10 mouse cellular contexts compared by ENCODE assay signal in the genomic region with DNA sequence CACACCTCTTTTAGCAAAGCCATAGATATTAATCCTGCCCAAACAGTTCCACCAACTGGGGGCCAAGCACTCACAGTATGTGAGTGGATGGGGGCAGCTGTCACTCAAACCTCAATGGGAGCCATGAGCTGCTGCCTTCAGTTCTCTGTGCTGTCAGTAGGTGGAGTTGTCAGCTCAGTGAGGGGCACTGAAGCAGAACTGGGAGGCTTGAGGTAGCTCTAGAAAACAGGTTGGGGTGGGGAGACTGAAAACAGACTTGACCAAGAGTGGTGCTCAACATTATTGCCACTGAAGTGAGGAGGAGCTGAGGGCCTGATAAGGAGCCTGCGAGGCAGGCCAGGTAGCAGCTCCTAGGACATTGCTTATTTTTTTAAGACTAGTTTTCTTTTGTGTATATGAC. TPM values are rescaled to one million over a fixed set of nuclear protein-coding genes. Genes with fewer than 3 reads are reported as not detected.
DNase-seq lines count a peak whose midpoint lies in the region; ATAC-seq and TF ChIP-seq lines count a peak whose summit lies in the region.
"Had no signal": no experiment of that assay in that cellular context is flagged by ENCODE, and none has a peak within 500 bp of the region (broad histone marks: within the 10 kb centered on the region; RNA-seq: fewer than 3 reads in every experiment).

No protein-coding gene starts in this region.

- peak; percentile 21; the same call in 1 of the 2 replicates for TF ChIP-seq CTCF in bone marrow, adult 2 months (IDR thresholded peaks at IDR 0.05; ENCODE audit: control insufficient read depth, insufficient read depth, low read length)

- no peak overlapping the region for H3K9ac ChIP-seq in intestine, embryonic 14.5 days (ENCODE audit: low read length)
- no peak overlapping the region for H3K9ac ChIP-seq in intestine, embryonic 15.5 days
- H3K9ac ChIP-seq: liver, embryonic 13.5 days had no signal

- no peaks in the 10 kb centered on the region for H3K27me3 ChIP-seq in intestine, embryonic 14.5 days (replicated peaks; ENCODE audit: control insufficient read depth, insufficient read depth, low read length)
- H3K27me3 ChIP-seq in intestine, embryonic 15.5 days (replicated peaks) = no peaks in the 10 kb centered on the region
- H3K27me3 ChIP-seq: liver, embryonic 13.5 days had no signal

- no peak for DNase-seq in intestine, embryonic 14.5 days (ENCODE audit: low spot score)
- no peak for DNase-seq in right cerebral cortex, postnatal 4 days
- DNase-seq in right cerebral cortex, adult 18-20 months = no peak
- DNase-seq in MN1 (ENCODE audit: low spot score) = no peak
- DNase-seq: liver, embryonic 13.5 days had no signal

- H3K4me1 ChIP-seq in intestine, embryonic 14.5 days (replicated peaks; ENCODE audit: control insufficient read depth, insufficient read depth, low read length) = peaks cover 14% of the 10 kb centered on the region
- peaks cover 7% of the 10 kb centered on the region for H3K4me1 ChIP-seq in intestine, embryonic 15.5 days (replicated peaks)
- peaks cover 4% of the 10 kb centered on the region for H3K4me1 ChIP-seq in bone marrow, adult 2 months (ENCODE audit: control insufficient read depth, insufficient read depth, low read length)

- no peaks in the 10 kb centered on the region for H3K9me3 ChIP-seq in intestine, embryonic 14.5 days (ENCODE audit: control insufficient read depth, low read length)
- H3K9me3 ChIP-seq in intestine, embryonic 15.5 days = no peaks in the 10 kb centered on the region
- H3K9me3 ChIP-seq: liver, embryonic 13.5 days had no signal

- H3K4me3 ChIP-seq in intestine, embryonic 14.5 days (ENCODE audit: low read depth, low read length) = no peak overlapping the region
- no peak overlapping the region for H3K4me3 ChIP-seq in intestine, embryonic 15.5 days (replicated peaks)
- H3K4me3 ChIP-seq in bone marrow, adult 2 months (replicated peaks; ENCODE audit: control insufficient read depth, low read depth, low read length) = no peak overlapping the region
- H3K4me3 ChIP-seq: liver, embryonic 13.5 days had no signal

- 0 out of 2 replicates have a peak, but pooled peaks have one; percentile 19 for ATAC-seq in intestine, embryonic 14.5 days (replicated peaks; ENCODE audit: low FRiP score, low TSS enrichment, low read depth)
- ATAC-seq in intestine, embryonic 15.5 days = no peak
- peak; percentile 56 for ATAC-seq in CD4-positive, CD25-positive, alpha-beta regulatory T cell, adult 4 months
- ATAC-seq in megakaryocyte progenitor cell, adult 5-6 weeks (replicated peaks; ENCODE audit: poor library complexity) = peak; percentile 81
- ATAC-seq: inflammation-experienced regulatory T-cells, adult 6 months had no signal

- H3K36me3 ChIP-seq in intestine, embryonic 14.5 days (ENCODE audit: control insufficient read depth, insufficient read depth, low read length) = 0 out of 2 replicates have a peak, but pooled peaks cover 4% of the 10 kb centered on the region
- no peaks in the 10 kb centered on the region for H3K36me3 ChIP-seq in intestine, embryonic 15.5 days

- 76% methylated on average over 1 of the region's 1 CpGs for WGBS in intestine, embryonic 14.5 days
- WGBS in intestine, embryonic 15.5 days = 77% methylated on average over 1 of the region's 1 CpGs
- 79% methylated on average over 1 of the region's 1 CpGs for WGBS in bone marrow, adult 2 months

- no peak for TF ChIP-seq POLR2A in bone marrow, adult 2 months (IDR thresholded peaks at IDR 0.05; ENCODE audit: borderline replicate concordance, control insufficient read depth, low read depth, low read length)

- H3K4me2 ChIP-seq in intestine, embryonic 14.5 days (ENCODE audit: low read length) = no peak overlapping the region
- no peak overlapping the region for H3K4me2 ChIP-seq in intestine, embryonic 15.5 days (replicated peaks)
- H3K4me2 ChIP-seq: liver, embryonic 13.5 days had no signal

- H3K27ac ChIP-seq in intestine, embryonic 14.5 days (ENCODE audit: low read depth) = no peak overlapping the region
- H3K27ac ChIP-seq in intestine, embryonic 15.5 days = no peak overlapping the region
- H3K27ac ChIP-seq in bone marrow, adult 2 months (ENCODE audit: control insufficient read depth, insufficient read depth, low read depth, low read length, poor library complexity) = no peak overlapping the region
- H3K27ac ChIP-seq: liver, embryonic 13.5 days had no signal

RNA-seq across cellular contexts. Expression of gene Sft2d1, which starts 5.3 kb away (rescaled TPM):
- polyA plus RNA-seq in intestine, embryonic 14.5 days (2014; fragmentation: Nextera tagmentation; extraction: Ambion mirVana) = 63.8 and 82.2 TPM in 2 replicates
- 78.7 and 79.0 TPM in 2 replicates for polyA plus RNA-seq in intestine, embryonic 15.5 days (2015; fragmentation: Nextera tagmentation; extraction: Ambion mirVana)
- 100 to 1,000 TPM; 129 to 135 TPM for polyA plus RNA-seq in CD4-positive, CD25-positive, alpha-beta regulatory T cell, adult 4 months (2017; shearing (Covaris generic))
- 11.9 and 17.9 TPM in 2 replicates for polyA plus RNA-seq in bone marrow, adult 2 months (2011; ENCODE audit: insufficient read depth, insufficient read length, low replicate concordance, missing spikeins)
- 150 and 173 TPM in 2 replicates for total RNA-seq in megakaryocyte progenitor cell, adult 5-6 weeks (2015)
- total RNA-seq in megakaryocyte progenitor cell, adult 5-6 weeks (2017) = 35.1 and 47.8 TPM in 2 replicates

RNA-seq across cellular contexts. Expression of gene Prr18, which starts 21.0 kb away (rescaled TPM):
- 0.32 and 0.65 TPM in 2 replicates for polyA plus RNA-seq in intestine, embryonic 14.5 days (2014; fragmentation: Nextera tagmentation; extraction: Ambion mirVana)
- 0.39 and 0.61 TPM in 2 replicates for polyA plus RNA-seq in intestine, embryonic 15.5 days (2015; fragmentation: Nextera tagmentation; extraction: Ambion mirVana)
- polyA plus RNA-seq in CD4-positive, CD25-positive, alpha-beta regulatory T cell, adult 4 months (2017; shearing (Covaris generic)) = not detected
- not detected in 2 replicates for polyA plus RNA-seq in bone marrow, adult 2 months (2011; ENCODE audit: insufficient read depth, insufficient read length, low replicate concordance, missing spikeins)
- total RNA-seq in megakaryocyte progenitor cell, adult 5-6 weeks (2015) = 0.12 and 0.22 TPM in 2 replicates
- not detected in 2 replicates for total RNA-seq in megakaryocyte progenitor cell, adult 5-6 weeks (2017)

RNA-seq across cellular contexts. Expression of gene Mpc1, which starts 33.5 kb away (rescaled TPM):
- 168 and 170 TPM in 2 replicates for polyA plus RNA-seq in intestine, embryonic 14.5 days (2014; fragmentation: Nextera tagmentation; extraction: Ambion mirVana)
- 192 and 199 TPM in 2 replicates for polyA plus RNA-seq in intestine, embryonic 15.5 days (2015; fragmentation: Nextera tagmentation; extraction: Ambion mirVana)
- 100 to 1,000 TPM; 183 to 184 TPM for polyA plus RNA-seq in CD4-positive, CD25-positive, alpha-beta regulatory T cell, adult 4 months (2017; shearing (Covaris generic))
- polyA plus RNA-seq in bone marrow, adult 2 months (2011; ENCODE audit: insufficient read depth, insufficient read length, low replicate concordance, missing spikeins) = 26.7 and 40.1 TPM in 2 replicates
- 234 and 269 TPM in 2 replicates for total RNA-seq in megakaryocyte progenitor cell, adult 5-6 weeks (2015)
- 143 and 175 TPM in 2 replicates for total RNA-seq in megakaryocyte progenitor cell, adult 5-6 weeks (2017)

RNA-seq across cellular contexts. Expression of gene T2, which starts 39.5 kb away (rescaled TPM):
- 0.35 TPM in 1 of 2 replicates, not detected in the other for polyA plus RNA-seq in intestine, embryonic 14.5 days (2014; fragmentation: Nextera tagmentation; extraction: Ambion mirVana)
- polyA plus RNA-seq in intestine, embryonic 15.5 days (2015; fragmentation: Nextera tagmentation; extraction: Ambion mirVana) = 0.13 and 0.27 TPM in 2 replicates
- polyA plus RNA-seq in CD4-positive, CD25-positive, alpha-beta regulatory T cell, adult 4 months (2017; shearing (Covaris generic)) = 1 to 10 TPM in 1 of 2 experiments, under 1 TPM in 1; 0.51 to 2.7 TPM
- polyA plus RNA-seq in bone marrow, adult 2 months (2011; ENCODE audit: insufficient read depth, insufficient read length, low replicate concordance, missing spikeins) = not detected in 2 replicates
- not detected in 2 replicates for total RNA-seq in megakaryocyte progenitor cell, adult 5-6 weeks (2015)
- total RNA-seq in megakaryocyte progenitor cell, adult 5-6 weeks (2017) = not detected in 2 replicates
